Mouse (Mus musculus) embryonic facial prominence, embryonic 11.5 days (tissue): ENCODE results near the gene Impdh2. TPM values are rescaled to one million over a fixed set of nuclear protein-coding genes. Genes with fewer than 3 reads are reported as not detected.
A peak's percentile ranks its signal among the peaks of the same experiment; 100 is the strongest.

ENCODE experiments used
- ATAC-seq: fragments of 200-750 bp; cut with Nextera tagmentation; replicated peaks from 2 replicates; pipeline ENCODE4 v1.8.0; 2017; ENCODE audit warnings: low read depth; ENCODE audit not compliant: insufficient number of reproducible peaks, low FRiP score, low TSS enrichment
- DNase-seq: peaks from one replicate; pipeline ENCODE4 v3.0.0-alpha.2; 2015; ENCODE audit warnings: low spot score
- H3K27ac ChIP-seq: fragments of 300-500 bp; sonication (generic); replicated peaks from 2 replicates; pipeline ENCODE4 v1.5.1; 2014; ENCODE audit warnings: mild to moderate bottlenecking, low read depth, low read length, control low read depth
- H3K27me3 ChIP-seq: fragments of 300-500 bp; sonication (generic); 2 replicates; pipeline ENCODE4 v1.6.1; 2014; ENCODE audit warnings: mild to moderate bottlenecking, low read length, moderate library complexity, mixed read lengths; ENCODE audit not compliant: control insufficient read depth, insufficient read depth
- H3K36me3 ChIP-seq: fragments of 300-500 bp; sonication (generic); replicated peaks from 2 replicates; pipeline ENCODE4 v1.6.1; 2014; ENCODE audit warnings: low read depth, mild to moderate bottlenecking, low read length, moderate library complexity, mixed read lengths; ENCODE audit not compliant: control insufficient read depth, insufficient read depth
- H3K4me1 ChIP-seq: fragments of 300-500 bp; sonication (generic); 2 replicates; pipeline ENCODE4 v1.6.1; 2014; ENCODE audit warnings: low read length, mixed read lengths; ENCODE audit not compliant: control insufficient read depth, insufficient read depth
- H3K4me2 ChIP-seq: fragments of 300-500 bp; sonication (generic); 2 replicates; pipeline ENCODE4 v1.6.1; 2014; ENCODE audit warnings: low read depth, mild to moderate bottlenecking, control low read depth, low read length, moderate library complexity
- H3K4me3 ChIP-seq: fragments of 300-500 bp; sonication (generic); 2 replicates; pipeline ENCODE4 v1.5.1; 2014; ENCODE audit warnings: low read depth, low read length, control low read depth
- H3K9ac ChIP-seq: fragments of 300-500 bp; sonication (generic); replicated peaks from 2 replicates; pipeline ENCODE4 v1.6.1; 2014; ENCODE audit warnings: mild to moderate bottlenecking, control low read depth, low read length
- H3K9me3 ChIP-seq: fragments of 300-500 bp; sonication (generic); replicated peaks from 2 replicates; pipeline ENCODE4 v1.6.1; 2016; ENCODE audit warnings: mild to moderate bottlenecking, low read length, inconsistent platforms, mixed read lengths; ENCODE audit not compliant: control insufficient read depth
- WGBS: fragments of 180-500 bp; shearing (Covaris S2); extraction: QIAGEN DNeasy Blood & Tissue Kit; methylation state at CpG from one replicate; pipeline ENCODE4 v1.1.7; 2014; 5-methylcytosine and 5-hydroxymethylcytosine counted together
- polyA plus RNA-seq: library from polyadenylated mRNA; unstranded; fragments of >200 nt; fragmentation: Nextera tagmentation; extraction: Ambion mirVana; gene quantifications from 2 replicates; pipeline ENCODE4 v1.2.1, GENCODE M21; 2014

The Impdh2 gene
- polyA plus RNA-seq, 1 experiment from 2014 or later: 242 TPM

- Histone ChIP-seq H3K27me3 (no peaks in the 10 kb centered on the region), H3K4me3 (peak overlapping the region; percentile 72), H3K36me3 (no peaks in the 10 kb centered on the region; the same call in none of the 2 replicates), H3K9ac (peak overlapping the region; percentile 82), H3K27ac (peak overlapping the region; percentile 76), H3K9me3 (no peaks in the 10 kb centered on the region), H3K4me1 (peaks cover 10% of the 10 kb centered on the region), H3K4me2 (peak overlapping the region; percentile 97)
- WGBS: 12% methylated on average over 35 of the region's 35 CpGs
- ATAC-seq (no peak), DNase-seq (no peak)
Observed at GRCm38 (mm10) chr9:108565881-108566814, 6.1 kb downstream of the Impdh2 start.

GRCm38 (mm10) chr9:108566815-108567776 is 7.0 kb downstream of the Impdh2 start, which contains the start of gene Ndufaf3:
Ndufaf3 (minus strand) TSS chr9:108567434.
- Histone ChIP-seq H3K4me2 (peak within 1 kb of the TSS; percentile 97), H3K36me3 (peaks cover 4% of the 10 kb centered on the region), H3K27ac (peak within 1 kb of the TSS; percentile 76), H3K4me1 (peaks cover 10% of the 10 kb centered on the region), H3K9ac (peak within 1 kb of the TSS; percentile 82), H3K27me3 (no peaks in the 10 kb centered on the region), H3K9me3 (no peaks in the 10 kb centered on the region), H3K4me3 (peak within 1 kb of the TSS; percentile 72)
- ATAC-seq (peak; percentile 77), DNase-seq (peak; percentile 96)
- under 1% methylated on average over 73 of the region's 73 CpGs for WGBS

DNA sequence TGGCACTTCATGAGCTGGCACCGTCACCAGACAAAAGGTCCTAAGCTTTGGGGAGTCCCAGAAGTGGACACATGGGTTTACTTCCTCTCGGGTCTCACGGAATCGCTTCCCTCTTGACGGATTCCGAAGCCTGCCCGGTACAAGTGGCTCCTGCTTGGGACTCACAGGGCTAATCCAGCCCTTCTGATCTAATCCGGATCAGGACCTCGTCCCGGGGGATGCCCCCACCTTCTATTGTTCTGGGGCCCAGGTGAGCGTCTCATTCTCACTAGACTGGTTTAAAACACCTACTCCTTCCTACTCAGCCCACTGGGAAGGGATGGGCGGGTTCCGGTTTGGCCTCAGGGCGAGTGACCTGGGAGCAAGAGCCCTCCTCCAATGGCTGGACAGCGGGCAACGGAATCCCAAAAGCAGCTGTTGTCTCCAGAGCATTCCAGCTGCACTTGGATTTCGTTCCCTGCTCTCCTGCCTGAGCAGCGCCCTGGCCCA is 7.9 kb downstream of the Impdh2 start:
- ATAC-seq: no peak
- H3K9ac ChIP-seq: peak overlapping the region; percentile 82
- peak overlapping the region; percentile 72 for H3K4me3 ChIP-seq
- no peaks in the 10 kb centered on the region for H3K27me3 ChIP-seq
- peaks cover 10% of the 10 kb centered on the region for H3K4me1 ChIP-seq
- peak; percentile 24 for DNase-seq
- 6% methylated on average over 18 of the region's 18 CpGs for WGBS
- H3K36me3 ChIP-seq: peaks cover 12% of the 10 kb centered on the region
- H3K4me2 ChIP-seq: peak overlapping the region; percentile 97
- peak overlapping the region; percentile 76 for H3K27ac ChIP-seq
- H3K9me3 ChIP-seq: no peaks in the 10 kb centered on the region

GRCm38 (mm10) chr9:108568511-108568921 is 8.4 kb downstream of the Impdh2 start:
- Histone ChIP-seq H3K36me3 (peaks cover 17% of the 10 kb centered on the region), H3K27ac (no peak overlapping the region), H3K9me3 (no peaks in the 10 kb centered on the region), H3K4me3 (peak overlapping the region; percentile 72; the same call in 1 of the 2 replicates), H3K4me2 (peak overlapping the region; percentile 97; the same call in 1 of the 2 replicates), H3K4me1 (peaks cover 10% of the 10 kb centered on the region), H3K9ac (no peak overlapping the region; the same call in 1 of the 2 replicates), H3K27me3 (no peaks in the 10 kb centered on the region)
- 72% methylated on average over 17 of the region's 17 CpGs for WGBS
- DNase-seq (no peak), ATAC-seq (no peak)

DNA sequence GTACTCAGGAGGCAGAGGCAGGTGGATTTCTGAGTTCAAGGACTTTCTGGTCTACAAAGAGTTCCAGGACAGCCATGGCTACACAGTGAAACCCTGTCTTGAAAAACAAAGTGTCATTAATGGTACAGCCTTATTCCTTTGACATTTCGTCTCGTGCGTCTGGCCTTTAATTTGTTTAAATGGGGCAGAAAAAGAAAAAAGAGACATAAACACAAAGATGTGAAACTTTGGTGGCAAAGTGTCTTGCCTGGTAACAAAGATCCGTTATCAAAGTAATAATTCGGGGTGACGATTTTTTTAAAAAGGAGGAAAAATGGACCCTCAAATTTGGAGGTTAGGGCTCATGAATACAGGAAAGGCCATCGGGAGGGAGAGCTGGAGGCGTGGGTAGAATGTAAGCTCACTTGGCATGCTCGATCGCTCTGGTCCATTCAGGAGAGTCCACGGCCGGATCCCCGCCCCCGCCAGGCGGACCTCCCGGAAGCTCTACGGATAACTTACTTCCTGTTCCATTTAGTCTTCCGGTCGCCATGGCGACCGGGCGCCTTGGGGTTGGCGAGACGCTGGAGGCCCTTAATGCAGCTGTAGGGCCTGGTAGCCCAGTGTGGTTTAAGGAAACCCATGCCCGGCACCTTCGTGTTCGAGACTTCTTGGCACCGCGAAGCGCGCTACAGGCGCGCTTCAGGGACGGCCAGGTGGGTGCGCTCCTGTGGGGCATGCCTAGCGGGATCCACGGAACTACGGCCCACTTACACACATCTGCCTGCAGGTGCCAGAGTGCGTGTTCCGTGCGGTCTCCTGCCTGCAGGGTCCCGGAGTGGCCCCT is 9.5 kb downstream of the Impdh2 start, which contains the start of gene Dalrd3:
Gene Dalrd3, plus strand, starts transcription at position 506 of the 826 bp plus-strand sequence.
- 6% methylated on average over 42 of the region's 42 CpGs for WGBS
- ATAC-seq: peak; percentile 65
- Histone ChIP-seq H3K4me3 (peak within 1 kb of the TSS; percentile 40), H3K36me3 (peaks cover 21% of the 10 kb centered on the region), H3K9me3 (no peaks in the 10 kb centered on the region), H3K9ac (peak within 1 kb of the TSS; percentile 63), H3K27ac (peak within 1 kb of the TSS; percentile 41), H3K4me1 (peaks cover 12% of the 10 kb centered on the region), H3K27me3 (no peaks in the 10 kb centered on the region), H3K4me2 (peak within 1 kb of the TSS; percentile 97)
- peak; percentile 97 for DNase-seq

DNA sequence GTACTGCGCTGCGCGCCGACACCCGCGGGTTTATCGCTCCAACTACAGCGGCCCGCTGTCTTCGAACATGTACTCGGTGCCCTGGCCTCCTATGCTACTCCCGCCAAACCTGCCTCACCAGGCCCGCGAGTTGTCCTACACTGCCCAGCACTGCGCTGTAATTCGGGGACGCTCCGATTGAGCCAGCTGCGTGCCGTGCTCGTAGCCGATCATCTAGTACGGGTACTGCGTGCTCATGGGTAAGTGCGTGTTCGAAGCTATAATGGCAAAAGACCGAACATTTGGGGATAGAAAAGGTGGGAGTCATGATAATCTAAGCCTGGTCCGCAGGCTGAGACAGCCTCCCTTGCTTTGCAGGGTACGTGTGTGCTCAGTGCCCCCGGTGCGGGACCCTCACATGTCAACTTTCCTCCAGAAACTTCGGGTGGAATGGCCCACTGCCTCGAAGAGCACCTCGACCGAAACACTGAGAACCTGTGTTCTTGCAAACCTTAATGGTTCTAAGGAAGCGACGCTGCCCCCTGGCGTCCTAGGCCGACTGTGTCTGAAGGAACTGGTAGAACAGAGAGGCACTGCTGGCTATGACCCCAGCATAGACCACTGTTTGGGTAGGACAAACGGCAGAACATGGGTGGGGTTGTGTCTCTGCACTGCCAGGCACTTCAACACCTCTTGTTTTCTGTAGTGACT is 10.3 kb downstream of the Impdh2 start:
- H3K27me3 ChIP-seq: no peaks in the 10 kb centered on the region
- H3K4me1 ChIP-seq: peaks cover 16% of the 10 kb centered on the region
- H3K4me3 ChIP-seq: peak overlapping the region; percentile 40
- under 1% methylated on average over 40 of the region's 40 CpGs for WGBS
- peak overlapping the region; percentile 97 for H3K4me2 ChIP-seq
- DNase-seq (peak; percentile 86), ATAC-seq (peak; percentile 4; the same call in 1 of the 2 replicates)
- H3K9ac ChIP-seq: peak overlapping the region; percentile 63
- H3K9me3 ChIP-seq: no peaks in the 10 kb centered on the region
- H3K27ac ChIP-seq: peak overlapping the region; percentile 41
- H3K36me3 ChIP-seq: peaks cover 21% of the 10 kb centered on the region
